Mouse (Mus musculus) frontal cortex, adult (tissue): ENCODE measurements around the gene Pfkp.

Experiments
- ATAC-seq: cut with Nextera tagmentation; 2 replicates; pipeline ENCODE4 v1.9.2; 2017; ENCODE audit warnings: mild to moderate bottlenecking, moderate library complexity, mixed read lengths; ENCODE audit not compliant: low TSS enrichment

Pfkp gene

DNA sequence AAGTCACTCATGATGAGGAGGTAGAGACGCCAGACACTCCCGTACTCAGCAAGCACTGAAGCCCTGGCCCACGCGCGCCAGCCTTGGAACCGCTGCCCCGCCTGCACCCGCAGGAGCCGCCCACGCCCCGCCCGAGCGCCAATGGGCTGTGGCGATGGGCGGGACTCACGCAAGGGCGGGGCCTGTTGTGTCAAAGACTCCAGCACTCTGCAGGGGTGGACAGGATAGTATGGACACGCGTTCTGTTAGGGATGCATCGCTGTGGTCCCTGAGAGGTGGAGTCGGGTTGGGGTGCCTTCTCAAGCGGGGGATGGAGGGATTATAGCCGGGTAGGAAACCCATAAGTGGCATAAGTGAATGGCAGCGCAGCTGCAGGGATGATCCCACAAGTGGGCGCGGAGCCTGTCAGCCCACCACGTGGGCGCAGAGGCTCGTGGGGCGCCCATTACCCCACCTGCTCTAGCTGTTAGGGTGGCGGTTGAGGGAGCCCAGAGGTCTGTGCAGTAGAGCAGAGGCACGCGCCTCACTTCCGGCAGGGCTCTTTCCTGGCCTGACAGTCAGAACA, at the start of gene Pfkp:
Gene Pfkp (minus strand): TSS at position 109 of the 565 bp plus-strand sequence.
- ATAC-seq: peak; percentile 80

DNA sequence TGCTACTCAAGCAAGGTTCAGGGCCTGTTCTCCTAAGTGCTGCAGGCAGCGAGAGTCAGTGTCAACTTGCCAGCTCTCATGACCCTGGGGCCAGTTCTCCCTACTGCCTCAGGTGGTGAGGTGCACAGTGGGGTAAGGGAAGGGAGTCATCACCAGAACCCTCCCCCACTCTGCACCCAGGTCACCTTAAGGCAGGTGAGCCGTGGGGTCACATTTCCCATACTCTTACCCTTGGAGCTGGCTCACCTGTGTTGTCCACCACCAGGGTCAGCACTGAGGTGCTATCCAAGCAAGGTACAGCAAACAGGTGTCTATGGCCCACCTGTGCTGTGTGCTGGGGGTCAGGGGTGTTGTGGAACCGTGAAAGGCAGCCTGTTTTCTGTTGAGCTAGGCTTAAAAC, 42.0 kb upstream of the Pfkp start:
- ATAC-seq: no peak

DNA sequence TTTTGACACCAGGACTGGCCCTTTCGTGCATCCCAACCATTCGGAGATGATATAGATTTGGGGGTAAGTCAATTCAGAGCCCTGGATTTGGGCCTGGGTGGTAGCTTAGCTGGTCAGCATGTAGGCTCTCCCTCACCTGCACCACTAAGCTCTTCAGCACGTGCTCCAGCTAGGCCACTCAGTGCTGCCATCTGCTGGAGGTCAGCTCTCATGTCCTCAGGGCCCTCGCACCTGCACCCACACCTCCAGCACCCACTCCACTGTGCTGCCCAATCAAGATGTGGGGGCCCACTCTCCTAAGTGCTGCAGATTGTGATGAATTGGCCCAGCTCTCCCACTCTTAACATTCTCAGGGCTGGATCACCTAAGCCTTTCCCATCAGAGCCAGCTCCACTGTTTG, 41.4 kb upstream of the Pfkp start:
- ATAC-seq: peak; percentile 71

DNA sequence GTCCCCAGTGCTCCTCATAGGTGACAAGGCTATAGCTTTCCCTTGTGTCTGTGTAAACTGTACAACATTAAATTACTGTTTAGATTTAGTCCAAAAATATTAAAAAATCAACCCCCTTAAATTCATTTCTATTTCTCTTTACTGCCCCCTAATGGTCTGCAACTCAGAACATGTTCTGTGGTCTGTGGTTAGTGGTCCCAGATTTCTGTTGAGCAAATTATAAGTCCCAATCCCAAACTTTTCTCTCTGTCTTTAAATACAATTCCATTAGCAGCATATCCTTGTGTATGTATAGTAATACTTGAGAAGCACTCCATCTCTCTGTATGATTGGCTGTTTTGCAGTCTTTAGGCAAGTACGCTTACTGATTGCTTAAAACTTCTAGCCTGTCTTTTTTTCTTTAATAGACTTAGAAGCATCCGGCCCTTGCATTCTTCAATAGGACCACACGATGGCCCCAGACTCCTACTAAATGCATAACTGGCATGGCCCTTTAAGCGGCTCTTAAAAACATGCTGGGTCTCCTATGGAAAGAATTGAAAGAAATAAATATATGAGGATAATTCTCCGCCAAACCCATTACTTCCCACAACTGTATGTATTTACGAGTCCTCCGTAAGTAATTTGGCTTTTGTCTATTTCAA, 40.3 kb upstream of the Pfkp start:
- peak; percentile 94 for ATAC-seq

DNA sequence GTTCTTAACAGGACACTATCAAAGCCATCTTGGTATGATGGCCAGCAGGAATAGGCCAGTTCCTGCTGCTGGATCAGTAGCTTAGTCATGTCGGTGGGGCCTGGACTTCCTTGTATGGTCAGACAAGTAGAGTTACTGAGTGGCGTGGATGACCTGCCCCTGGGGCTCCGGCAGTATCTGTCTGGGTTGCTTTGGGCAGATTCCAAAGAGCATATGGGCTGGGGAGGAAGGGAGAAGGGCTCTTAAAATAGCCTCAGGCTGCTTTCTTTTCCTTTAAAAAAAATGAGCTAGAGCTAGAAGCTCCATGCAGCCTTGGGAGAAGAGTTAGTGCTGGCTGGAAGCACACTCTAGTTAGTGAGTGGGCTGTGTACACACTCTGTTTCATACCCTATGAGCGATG, 18.3 kb upstream of the Pfkp start:
- ATAC-seq: peak; percentile 95

DNA sequence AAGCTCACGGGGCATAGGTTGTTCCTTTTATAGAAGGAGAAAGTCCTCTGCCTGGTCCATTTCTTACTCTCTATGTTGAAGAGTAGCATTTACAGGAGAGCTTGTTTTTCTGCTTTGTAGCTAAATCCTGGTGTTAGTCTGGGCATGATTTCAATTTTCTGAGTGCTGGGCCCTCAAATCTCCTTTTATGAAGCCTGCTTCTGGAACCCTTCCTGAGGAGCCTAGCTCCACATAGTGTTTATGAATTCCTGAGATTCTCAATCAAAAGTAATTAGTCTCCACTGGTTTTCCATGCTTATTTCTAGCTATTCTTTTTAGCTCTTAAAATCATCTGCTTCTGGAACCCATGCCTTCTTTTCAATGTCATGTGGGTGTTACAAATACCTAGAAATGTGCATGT, 16.9 kb upstream of the Pfkp start:
- ATAC-seq: peak; percentile 82

DNA sequence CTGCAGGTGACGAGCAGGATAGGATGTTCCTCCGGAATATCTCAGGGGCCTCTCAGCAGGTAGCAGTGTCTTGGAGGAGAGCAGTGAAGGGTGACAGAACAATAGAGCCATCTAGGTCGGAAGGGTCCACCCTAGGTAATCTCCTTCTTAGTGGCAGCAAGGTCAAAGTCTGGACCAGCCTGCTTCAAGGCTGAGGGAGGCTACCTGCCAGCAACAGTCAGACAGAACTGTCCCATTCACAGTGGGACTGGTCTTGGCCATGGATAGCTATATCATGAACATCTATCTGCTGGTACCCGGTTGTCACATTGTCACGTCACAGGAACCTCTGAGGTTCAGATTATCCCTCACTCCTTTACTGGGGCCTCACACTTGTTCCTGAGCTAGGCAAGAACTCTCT, 15.6 kb upstream of the Pfkp start:
- no peak for ATAC-seq

DNA sequence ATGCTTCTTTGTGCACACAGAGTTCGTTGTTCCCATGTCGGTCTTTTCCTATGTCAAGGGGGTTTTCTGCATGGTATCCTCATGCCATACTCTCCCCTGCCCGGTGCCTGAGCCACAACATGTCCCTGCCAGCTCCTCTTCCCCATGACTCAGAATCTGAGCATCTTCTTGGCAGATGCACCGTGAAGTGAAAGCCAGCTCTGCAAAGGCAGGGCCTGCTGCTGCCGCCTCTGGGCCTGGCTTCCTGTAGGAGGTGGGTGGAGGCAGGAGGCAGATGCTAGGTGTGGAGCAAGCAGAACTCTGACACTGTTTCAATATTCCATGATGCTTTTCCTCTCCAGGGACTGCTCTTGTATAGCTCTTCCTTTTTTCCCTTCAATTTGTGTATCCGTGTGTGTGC, 10.7 kb upstream of the Pfkp start:
- peak; percentile 96 for ATAC-seq

DNA sequence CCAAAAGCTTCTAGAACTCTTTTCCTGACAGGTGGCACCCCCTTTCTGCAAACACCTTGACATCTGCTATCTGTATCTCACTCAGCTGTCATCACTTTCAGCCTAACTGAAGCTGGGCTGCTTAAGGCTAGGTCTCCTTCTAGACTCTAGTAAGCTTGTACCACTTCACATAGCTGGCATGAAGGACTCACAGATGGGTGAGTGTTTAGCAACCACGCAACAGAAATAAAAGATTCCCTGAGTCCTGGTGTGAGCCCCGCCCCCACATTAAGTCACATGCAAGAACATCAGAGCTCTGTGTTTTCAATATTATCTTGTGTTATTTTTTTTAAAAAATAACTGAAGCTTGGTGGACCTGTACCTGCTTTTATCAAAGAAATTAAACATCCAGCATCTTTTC, 8.7 kb upstream of the Pfkp start:
- peak; percentile 36 for ATAC-seq

DNA sequence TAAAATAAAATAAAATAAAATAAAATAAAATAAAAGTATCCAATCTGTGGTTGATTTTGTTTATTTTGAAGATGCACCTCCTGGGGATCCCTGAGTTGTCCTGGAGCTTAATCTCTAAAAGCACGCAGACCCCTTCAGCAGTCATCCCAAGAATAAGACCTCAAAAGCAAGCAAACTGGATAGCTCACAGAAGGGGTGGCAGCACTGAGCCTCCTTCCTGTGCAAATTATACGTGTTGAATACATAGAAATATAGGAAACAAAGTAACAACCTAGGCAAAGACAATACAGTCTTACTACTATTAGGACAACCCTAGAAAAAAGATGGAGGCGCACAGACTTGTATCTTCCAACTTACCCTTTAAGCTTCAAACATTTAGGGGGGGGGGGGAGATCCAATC, 965 bp upstream of the Pfkp start:
- no peak for ATAC-seq

DNA sequence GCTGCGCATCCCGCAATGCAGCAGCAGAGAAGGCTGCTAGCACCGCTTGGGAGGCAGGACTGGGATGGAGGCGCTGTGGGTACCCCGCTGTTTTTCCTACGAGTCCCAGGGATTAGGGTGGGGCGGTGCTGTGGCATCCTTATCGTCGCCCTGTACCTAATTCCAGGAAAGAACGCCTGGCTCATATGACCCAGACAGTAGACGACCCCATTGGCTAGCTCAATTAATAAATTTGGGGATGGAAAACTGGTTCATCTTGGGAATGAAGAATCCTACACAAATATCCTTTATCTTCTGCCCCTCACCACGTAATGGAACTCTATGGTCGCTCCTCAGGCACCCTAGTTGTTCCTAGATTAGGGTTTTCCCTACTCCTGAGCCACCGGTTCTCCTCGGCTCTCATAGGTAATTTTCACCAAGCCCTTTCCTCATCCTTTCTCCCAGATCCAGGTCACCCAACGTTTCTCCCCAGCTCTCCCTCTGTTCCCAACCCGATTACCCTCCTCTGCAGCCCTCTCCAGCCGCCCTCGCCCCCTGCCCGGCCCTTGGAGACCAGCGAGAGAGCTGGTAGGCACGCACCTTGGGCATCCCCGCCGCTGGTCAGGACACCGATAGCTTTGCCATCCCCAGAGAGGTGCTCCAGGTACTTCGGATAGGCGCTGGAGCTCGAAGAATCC, 447 bp downstream of the Pfkp start:
- ATAC-seq: peak; percentile 55

DNA sequence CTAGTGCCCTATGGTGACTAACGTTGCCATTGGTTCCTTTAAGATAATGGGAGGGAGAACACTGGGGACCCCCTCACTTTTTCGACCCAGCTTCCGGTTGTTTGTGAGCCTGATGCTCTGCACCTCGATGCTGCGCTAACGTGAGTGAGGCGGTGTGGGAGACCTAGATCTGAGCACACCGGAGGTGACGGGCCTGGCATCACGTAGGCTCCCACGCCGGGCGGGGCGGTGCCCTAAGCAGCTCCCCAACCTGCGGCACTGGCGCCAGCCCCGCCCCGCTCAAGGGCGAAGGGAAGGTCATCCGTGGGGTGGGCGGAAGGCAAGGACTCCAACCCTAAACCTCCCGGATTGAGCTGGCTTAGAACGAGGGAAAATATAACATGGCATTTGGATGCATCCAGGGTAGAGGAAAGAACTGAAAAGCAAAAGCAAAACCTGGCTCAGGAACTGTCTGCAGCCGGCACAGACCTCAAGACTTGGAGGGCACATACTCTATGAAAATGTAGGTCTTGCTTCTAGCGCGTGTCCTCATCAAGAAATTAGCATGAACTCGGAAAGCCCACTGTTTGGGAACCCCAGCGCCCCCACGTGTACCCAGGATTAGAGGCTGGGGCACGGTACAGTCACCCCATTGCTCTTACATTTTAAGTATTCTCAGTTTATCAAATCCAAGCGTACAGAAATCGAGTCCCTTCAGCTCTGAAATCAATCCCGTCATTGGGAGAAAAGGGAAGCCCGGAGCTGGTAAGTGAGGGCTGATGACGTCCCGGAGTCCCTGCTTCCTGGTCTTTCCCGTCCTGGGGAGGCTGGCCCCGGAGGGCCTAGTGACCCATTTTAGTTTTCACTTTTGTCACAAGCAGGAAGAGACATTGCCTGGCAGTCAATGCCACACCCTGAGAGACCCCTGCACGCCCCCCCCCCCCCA, 1.2 kb downstream of the Pfkp start:
- ATAC-seq: peak; percentile 49

DNA sequence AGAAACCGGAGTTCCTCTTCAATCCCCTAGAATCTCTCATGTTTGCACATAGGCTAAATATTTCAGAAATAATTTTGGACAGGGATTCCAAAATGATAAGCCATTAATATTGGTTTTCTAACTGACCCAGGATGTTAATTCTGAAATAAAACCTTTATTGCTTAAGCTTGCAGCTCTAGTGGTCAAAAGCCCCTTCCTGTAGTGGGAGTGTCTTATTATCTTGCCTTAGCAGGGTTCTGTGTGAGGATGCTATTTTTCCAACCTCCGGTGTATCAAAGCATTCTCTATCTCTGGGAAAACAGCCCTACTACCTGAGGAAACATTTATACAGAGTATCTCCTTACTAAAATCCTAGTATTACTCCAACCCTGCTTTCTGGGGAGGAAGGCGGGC, 1.9 kb downstream of the Pfkp start:
- no peak for ATAC-seq

DNA sequence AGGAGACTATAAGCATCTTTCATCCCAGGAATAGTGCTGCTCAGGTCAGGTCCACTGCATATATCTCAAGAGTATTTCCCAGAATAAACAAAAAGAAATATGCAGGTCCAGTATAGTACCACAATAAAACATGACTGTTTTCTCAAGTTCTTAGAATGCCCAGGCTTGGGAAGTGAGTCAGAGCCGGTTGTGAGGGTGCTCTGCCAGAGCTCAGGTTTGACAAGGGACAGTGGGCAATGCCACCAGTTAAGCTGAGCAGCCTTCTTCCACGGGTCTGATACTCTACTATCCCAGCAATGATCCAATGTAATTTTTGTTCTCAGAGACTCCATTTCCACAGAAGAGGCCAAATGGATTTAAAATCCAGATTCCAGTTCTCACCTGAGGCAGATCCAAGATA, 2.3 kb downstream of the Pfkp start:
- ATAC-seq: no peak

DNA sequence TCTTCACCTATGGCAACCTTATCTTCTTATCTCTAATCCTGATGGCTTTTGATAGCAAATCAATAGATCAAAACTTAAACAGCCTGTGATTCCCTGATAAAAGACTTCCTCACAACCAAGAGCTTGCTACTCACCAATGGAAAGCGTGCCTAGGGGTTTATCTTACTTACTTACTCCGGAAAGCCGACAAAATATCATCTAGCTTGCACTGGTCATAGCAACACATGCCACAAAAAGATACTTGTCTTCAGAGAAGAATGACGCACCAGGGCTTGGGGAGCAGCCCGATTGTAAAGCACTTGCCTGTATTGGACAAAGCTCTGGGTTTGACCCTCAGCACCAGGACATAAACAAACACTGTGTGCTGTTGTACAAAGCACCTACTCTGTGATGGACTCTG, 4.6 kb downstream of the Pfkp start:
- no peak for ATAC-seq

DNA sequence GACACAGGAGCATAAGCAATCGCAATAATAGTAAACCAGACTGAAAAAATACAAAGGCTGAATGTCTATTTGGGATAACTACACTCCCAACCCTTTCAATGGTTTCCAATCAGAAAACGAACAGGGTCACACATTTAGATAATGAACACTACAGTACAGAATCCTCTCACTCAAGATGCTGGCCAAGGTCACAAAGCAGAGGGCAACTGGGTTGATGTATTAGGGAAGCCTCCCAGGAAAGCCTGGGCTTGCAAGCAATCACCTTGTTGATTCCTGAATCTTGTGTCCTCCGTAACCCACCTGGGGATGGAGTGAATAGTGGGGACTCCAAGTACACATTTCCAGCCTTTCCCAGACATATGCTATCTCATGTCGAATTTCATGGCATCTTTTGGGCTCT, 5.6 kb downstream of the Pfkp start:
- no peak for ATAC-seq

DNA sequence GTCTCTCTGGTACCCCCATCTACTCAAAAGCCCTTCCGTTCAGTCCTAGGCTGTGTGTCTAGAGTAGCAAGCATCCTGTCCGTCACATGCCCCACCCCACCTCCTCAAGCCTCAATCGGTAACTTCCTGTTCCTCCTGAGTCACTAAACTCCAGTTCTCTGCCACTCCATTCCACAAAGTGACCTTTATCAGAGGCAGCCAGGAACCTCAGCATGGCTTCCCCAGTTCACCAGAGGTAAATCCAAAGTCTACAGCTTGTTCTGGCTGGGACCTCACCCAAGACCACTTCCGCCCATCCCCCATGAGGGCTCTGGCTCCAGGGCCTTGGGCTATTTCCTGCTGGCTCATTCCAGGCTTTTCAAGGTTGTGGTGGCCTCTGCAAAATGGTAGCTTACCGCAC, 6.1 kb downstream of the Pfkp start:
- ATAC-seq: no peak

DNA sequence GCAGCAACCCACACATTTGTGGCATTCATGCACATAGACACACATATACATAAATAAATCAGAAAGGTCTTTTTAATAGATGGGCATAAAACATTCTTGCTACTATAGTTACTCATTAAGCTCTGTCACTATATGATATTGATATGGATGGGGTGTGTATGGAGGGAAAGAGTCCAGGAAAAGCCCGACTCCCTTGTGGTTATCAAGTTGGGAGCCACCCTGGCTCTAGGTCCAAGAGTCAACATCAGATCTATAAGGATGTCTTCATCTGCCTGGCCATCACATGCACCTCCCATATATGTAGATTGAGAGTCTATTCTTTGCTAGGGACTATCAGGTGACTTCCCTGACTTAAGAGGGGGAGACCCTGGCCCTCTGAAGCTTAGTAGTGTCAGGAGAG, 7.1 kb downstream of the Pfkp start:
- ATAC-seq: no peak

DNA sequence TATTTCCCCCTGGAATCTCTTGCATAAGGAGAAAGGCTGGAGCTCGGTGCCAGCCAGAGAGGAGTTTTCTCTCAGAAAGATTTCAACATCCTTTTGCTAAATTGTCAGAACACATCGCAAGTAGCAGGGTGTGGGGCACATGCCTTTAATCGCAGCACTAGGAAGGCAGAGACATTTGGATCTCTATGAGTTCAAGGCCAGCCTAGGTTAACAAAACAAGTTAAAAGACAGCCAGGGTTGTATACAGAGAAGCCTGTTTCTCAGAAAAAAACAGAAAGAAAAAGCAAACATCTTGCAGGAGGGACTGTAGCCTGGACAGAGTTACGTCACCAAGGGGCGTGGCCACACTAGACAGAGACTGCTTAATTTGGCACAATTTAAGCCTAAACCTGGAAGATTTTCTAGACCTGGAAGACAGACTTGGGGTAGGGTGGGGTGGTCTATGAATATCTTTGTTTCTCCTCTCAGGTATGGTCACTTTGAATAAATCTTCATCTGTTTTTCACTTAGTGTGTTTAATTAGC, 9.0 kb downstream of the Pfkp start:
- no peak for ATAC-seq

DNA sequence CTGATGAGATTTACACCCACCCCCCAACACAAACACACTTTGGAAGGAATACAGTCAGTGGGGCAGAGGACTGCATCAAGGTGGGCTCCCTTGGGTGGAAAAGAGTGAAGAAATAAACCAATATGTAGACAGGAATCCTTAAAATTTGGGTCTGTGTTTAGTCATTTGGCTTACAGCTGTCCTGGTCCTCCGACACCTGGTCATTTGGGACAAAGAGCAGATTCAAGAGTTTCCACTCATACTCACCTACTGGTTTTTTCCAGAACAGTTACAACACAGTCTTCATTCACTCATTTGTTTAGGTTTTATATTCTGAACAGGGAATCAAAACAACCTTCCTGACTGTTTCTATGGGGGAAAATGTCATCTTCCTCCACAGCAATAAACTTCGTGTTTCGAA, 9.6 kb downstream of the Pfkp start:
- ATAC-seq: no peak

DNA sequence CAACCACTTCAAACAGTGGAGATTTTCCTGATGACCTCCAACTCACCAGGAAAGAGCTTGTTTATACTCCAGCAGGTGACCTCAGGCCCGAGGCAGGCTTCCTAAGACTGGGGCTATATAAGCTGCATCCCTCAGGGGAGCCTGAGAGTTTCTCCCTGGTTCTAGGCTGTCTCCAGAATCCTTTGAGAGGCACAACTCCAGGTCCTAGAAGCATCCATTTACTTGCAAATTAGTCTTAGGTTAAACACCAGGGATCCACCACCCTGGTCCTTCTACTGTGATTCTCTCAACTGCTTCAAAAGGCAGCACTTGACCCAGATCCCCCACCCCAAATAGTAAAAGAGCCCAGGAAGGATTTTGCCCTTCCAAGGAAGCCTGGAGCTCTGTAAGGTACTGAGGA, 10.2 kb downstream of the Pfkp start:
- no peak for ATAC-seq

DNA sequence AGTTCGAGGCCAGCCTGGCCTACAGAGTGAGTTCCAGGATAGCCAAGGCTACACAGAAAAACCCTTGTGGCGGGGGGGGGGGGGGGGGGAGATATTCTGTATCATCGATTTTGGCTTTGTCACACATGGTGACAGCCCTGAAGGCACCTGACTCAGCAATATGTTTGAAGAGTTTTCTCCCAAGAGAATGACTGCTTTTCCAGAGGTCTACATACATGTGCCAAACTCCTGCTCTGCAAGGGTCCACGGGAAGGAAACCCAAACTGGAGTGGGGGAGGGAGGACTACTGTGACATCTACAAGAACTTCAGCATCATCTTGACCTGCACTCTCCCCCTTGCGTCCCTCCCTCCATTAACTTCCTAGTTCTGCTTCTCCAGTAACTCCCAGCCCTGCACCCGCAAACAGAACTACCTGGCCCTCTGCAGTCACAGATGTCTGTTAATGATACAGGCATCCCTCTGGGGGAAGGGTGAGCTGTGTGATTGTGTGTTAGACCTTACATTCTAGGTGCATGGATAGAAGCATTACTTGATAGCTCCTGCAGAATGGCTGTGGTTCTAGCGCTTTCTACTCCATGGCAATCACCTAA, 10.9 kb downstream of the Pfkp start:
- no peak for ATAC-seq
